Mouse (Mus musculus) adrenal gland, adult 8-10 months (tissue): ENCODE results near the gene Espl1. TPM values are rescaled to one million over a fixed set of nuclear protein-coding genes. Genes with fewer than 3 reads are reported as not detected.

Experiments used
- DNase-seq: peaks from one replicate; pipeline ENCODE4 v3.0.0; 2022
- total RNA-seq, 4 experiments: library from RNA; stranded (reverse); gene quantifications; 2 replicates each; pipeline ENCODE4 v1.2.4; 2022

Gene Espl1
- 1 to 10 TPM; 1.4 to 5.3 (median 2.3) TPM for total RNA-seq

DNA sequence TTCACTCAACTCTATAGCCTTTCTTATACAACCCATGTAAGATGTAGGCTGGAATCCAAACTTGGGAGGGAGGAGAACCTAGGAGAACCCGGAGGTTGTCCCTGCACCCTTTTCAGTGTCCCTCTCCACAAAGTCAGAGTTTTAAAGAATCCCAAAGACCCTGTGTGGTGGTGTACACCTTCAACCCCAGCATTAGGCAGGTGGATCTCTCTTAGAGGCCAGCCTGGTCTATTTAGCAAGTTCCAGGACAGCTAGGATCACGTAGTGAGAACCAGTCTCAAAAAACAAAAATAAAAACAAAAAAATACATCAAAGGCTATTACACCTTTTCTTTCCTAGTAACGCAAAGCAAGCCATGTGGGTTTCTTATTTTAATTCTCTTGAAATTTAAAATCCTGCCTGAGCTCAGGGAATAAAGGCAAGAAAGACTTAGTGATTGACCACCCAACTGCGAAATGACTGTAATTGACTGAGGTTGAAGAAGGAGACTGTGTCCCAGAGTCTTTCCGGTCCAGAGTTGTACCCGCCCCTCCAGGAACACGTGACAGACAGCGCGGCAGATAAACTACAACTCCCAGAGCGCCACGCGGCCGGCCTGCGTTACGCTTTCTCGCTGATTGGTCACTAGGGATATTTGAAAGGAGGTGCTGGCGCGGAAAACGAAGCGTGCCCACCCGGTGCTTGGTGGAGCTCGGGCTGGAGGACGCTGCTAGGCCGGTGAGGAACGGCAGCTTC lies at the start of gene Espl1:
TSS of gene Espl1 (plus strand) at position 634 of the 735 bp plus-strand sequence.
- DNase-seq = peak; percentile 90

DNA sequence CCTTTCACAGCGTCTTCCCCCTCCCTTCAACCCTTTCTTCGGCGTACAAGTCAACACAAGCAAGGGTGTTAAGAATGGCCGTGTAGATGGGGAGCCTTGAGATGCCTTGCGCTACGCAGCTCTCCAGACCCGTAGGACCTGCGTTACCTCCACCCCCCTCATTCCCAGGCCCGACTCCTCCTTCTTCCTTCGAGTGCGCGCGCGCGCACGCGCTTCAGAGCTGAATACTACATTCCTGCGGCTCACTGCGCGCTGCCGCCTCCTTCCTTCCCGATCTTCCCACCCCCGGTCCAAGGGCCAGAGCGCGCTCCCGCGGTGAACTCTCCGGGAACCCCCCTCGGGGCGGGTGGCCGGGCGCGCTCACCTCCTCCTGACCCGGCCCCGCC lies 49.2 kb upstream of the Espl1 start:
- DNase-seq = peak; percentile 96

DNA sequence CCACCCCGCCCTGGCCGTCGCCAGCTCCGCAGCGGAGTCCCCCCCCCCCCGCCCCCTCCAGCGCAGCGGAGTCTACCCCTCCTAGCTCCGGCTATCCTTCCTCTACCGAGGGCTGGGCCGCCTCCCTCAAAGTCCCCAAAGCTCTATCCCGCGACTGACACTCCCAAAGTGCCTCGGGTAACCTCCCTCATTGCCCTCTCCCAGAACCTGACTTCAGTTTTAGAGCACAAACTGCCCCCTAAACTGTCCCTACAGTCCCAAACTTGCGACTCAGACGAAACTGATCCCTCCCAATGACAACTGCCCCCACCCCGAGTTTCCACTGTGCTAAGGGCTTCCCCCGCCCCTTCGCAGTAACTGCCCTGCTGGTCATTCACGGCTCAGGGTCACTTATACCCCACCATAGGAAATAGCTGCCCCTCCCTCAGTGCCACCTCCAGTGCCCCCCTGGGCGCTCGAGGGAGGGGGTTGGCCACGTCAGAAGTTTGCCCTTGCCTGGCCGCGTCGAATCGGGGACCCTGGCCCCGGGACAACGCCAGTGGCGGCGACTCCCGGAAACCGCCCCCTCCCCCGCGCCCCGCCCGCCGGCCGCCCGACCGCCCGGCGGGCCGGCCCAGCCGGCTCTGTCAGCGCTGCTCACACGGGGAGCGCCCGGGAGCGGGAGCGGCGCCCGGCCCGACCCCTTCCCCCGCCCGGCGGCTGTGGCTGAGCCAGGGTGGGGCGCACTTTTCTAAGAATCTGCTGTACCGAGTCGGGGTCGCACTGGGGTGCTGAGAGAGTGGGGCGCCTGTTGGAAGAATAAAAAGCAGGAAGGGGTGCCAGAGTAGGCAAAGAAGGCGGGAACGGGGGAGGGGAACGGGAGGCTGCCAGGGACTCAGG lies 48.6 kb upstream of the Espl1 start:
- peak; percentile 69 for DNase-seq

DNA sequence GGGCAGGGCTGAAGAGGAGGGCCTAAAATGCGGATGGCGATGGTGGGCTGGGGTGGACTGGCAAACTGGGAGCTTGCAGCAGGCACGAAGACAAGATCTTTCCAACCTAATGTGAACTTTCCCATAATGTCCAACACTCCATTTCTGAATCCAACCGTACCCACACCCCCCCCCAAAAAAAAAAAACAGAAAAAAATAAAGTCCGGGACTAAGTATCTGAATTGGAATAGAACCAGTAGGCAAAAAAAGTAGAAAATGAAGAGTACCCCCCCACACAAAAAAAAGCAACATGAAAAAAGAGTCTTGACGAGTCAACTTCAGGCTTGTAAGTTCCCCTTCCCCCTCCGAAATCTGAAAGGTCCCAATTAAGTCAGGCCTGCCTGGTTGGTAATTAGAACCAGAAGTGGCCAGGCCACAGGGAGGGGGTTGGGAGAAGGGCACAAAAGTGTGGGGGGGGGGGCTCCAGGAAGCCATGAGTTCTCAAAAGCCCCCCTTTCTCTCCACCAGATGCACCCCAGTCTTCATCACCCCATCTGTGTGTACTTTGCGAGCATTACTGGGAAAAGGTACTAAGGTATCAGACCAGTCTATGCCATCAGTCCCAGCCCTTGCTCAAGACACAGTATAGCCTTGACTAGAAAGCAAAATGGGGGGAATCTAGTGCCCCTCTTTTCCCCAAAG lies 47.8 kb upstream of the Espl1 start:
- no peak for DNase-seq

DNA sequence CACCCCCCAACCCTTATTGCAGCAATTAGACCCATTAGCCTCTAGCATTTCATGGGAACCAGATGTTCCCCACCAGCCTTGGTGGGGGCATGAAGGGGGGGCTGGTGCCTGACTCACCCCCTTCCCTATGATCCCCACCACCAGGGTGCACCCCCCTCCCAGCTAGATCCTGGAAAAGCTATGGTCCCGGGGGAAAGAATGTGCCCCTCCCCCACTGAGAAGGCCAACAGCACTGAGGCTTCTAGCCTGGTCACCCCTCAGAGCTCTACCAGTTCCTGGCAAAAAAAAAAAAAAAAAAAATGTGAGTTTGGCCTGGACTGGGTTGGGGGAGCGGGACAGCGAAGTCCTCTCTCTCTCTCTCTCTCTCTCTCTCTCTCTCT lies 47.3 kb upstream of the Espl1 start:
- no peak for DNase-seq

DNA sequence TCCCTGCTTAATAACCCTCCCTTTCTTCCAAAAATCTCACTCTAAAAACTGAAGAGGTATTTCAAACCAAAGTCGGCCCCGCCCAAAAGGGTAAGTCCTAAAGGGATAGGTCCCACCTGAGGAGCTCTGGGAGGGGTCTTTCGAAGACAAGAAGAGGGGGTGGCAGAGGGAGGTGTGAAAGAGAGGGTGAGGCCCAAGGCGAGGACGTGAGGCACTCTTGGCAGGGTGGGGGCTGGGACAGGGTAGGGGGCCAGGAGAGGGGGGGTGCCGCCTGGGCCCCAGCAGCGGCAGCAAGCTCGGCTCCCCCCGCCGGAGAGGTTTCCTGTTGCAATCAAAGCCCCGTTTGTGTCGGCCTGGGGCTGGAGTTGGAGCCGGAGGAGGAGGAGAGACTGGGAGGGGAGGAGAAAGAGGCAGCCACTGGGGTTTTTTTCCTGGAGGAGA lies 46.8 kb upstream of the Espl1 start:
- DNase-seq = no peak

DNA sequence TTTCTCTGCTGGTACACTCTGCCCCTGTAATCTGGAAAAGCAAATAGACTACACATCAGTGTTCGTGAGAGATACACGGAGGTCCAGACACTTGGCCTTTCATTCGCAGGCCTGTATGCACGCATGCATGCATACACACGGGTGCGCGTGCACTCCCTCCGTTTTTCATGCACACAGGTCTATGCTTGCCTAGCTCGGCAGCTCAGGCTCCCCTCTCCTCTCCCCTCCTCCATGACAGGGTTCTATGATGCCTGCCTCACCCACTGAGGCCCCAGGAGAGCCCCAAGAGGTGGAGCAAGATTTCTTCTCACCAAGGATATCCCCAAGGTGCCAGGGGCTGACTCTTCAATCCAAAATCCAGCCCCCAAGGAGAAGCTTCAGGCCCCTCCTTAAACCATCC lies 46.1 kb upstream of the Espl1 start:
- DNase-seq = no peak

DNA sequence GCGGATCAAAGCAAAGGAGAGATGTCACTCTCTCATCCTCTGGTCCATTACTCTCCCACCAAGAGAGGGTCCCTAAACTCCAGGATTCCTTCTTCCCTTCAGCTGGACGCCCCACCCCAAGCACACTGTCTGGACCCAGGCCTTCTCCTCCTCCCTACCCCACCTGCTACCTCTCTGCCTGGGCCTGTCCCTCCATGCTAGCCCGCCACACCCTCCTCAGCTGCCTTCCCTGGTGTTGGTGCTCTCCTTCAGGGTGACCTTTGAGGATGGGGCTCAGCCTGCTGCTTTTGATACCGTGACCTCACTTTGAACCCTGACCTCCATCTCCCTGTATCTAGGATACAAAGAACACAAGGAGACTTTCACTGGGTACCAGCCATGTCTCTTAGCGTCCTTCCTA lies 45.5 kb upstream of the Espl1 start:
- DNase-seq = no peak

DNA sequence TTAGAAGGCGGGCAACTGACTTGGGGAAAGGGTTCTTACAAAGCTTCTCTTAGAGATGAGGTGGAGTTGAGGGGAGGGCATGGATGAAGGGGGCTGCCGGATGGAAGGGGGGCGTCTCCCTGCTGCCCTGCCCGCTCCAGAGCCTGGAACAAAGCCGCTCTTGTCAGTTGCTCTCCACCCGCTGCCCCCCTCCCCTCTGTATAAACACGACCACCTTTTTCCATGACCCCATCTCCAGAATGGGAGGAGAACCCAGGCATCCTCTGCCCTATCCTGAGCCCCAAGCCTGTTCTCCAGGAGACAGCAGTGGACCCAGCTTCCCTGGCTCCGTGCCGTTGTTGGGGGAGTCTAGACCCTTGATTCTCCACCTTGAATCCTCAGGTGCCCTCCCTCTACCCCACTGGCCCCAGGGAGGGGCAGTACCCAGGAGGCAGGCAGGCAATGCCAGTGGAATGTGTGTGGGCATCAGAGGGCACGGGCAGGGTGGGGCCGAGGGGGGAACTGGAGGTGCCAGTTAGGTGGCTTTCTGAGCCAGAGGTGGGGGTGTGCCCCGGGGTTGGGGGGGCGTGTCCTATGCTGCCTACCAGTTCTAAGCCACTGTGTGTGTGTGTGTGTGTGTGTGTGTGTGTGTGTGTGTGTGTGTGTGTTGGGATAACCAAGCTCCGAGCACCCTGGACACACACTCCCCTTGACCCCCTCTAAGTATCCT lies 40.4 kb upstream of the Espl1 start:
- no peak for DNase-seq

DNA sequence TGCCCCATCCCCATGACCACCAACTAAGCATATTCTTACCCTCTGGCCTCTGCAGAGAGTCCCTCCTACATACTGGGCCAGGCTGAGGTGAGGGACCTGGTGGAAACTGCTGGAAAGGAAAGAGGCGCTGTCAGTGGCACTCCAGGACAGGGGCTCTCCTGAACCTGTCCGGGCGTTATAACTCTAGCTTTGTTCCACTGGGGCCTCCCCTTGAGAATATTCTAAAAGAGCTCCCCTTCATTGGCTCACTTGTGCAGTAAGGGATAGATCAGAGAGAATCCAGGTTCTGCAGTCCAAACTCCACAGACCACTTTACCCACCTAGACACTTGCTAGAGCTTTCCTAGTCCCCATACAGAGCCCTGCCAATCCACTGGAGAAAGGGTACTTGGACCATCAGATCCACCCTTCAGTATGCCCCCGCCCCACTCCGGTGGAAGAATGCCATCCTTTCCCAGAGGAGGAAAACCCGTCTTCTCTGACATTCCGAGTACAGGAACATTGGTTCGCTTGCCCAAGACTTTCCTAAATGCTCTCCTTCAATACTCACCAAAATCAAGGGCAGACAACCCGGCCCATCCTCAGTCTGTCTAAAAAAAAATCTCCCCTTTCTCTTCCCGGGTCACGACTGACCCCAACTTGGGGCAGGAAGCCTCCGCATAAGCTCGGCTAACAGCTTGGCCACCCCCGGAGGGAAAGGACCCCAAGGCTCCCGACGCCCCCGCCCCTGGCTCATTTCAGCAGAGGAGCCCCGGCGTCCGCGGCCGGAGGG lies 39.5 kb upstream of the Espl1 start:
- no peak for DNase-seq

DNA sequence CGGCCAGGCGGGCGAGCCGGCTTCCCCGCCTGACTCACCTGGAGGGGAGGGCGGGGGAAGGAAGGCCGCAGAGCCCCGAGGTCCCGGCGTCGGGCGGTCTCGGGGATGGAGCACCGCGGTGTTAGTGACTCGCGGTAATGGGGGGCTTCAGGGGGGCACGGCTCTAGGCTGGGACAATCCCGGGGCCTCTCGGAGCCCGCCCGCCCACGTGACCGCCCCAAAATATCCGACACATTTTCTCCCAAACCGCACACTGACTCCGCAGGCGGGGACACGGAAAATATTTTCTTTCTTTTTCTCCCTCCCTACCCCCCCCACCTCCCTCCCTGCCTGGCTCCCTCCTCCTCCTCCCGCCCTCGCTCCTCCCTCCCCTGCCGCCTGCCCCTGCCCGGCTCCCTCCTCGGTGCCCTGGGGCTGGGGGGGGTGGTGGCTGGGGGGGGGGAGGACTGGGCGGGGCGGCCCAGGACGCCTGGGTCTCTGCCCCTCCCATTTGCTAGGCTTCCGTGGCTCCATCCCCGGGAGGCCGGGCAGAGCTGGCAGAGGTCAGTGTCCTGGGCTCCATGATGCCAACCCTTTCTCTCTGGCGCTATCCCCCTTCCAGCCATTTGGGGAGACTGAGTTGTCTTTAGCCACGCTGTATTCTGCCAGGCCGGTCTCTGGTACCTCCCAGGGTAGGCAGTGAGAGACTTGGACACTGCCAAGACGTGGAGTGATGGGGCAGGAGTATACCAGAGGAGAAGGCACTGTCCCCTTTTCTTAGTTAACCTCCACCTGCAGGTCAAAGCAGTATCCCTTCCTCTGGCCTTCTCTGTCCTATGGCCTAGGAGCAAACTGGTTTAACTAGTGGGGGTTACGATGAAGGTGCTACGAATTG lies 38.6 kb upstream of the Espl1 start, which contains the start of gene Rarg:
TSS of gene Rarg (minus strand) at position 316 of the 874 bp plus-strand sequence.
- DNase-seq = no peak

DNA sequence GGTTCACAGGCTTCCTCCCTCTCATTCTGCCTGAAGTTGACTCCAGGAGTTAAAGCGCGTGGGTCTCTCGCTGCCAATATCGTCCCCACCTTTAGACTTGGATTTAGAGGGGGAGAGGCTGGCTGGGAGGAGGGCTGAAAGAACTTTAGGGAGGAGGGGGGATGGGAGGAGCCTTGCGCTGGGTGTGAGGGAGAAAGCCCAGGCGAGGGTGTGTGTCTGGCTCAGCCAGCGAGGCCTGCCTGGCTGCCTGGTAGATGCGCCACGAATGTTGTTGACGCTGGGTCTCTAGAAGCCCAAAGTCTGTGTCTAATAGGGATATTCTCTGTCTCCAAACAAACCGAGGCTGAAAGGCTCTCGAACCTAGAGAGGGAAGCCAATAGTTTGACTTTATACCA lies 38.0 kb upstream of the Espl1 start:
- DNase-seq = no peak

DNA sequence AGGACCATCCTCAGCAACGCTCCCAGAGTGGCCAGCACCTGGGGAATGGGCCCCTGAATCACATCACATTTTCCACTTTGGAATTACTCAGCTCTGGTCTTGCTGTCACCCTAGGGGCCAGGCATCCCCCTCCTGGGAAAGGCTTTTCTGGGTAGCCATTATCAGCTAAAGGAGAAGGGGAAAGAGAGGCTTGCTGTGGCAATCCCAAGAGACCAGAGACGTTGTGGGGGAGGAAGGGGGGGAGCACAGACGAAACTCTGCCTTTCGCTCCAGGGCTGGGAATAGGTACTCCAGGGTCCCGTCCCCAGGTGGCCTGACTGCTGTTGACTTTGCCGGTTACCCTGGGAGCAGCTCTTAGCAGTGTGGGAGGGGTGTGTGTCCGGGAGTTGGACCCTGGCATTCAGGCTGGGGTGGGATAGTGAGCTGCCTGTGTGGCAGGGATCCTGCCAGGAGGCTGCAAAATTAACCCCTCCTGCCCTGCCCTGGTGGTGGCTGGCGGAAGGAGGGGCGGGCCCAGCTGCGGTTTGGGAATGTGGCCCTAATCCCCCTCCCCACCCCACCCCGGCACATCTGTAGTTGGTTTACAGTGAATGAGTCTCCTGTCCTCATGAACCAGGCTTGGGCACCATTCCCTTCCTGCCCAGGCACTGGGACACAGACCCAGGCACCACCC lies 37.3 kb upstream of the Espl1 start:
- no peak for DNase-seq

DNA sequence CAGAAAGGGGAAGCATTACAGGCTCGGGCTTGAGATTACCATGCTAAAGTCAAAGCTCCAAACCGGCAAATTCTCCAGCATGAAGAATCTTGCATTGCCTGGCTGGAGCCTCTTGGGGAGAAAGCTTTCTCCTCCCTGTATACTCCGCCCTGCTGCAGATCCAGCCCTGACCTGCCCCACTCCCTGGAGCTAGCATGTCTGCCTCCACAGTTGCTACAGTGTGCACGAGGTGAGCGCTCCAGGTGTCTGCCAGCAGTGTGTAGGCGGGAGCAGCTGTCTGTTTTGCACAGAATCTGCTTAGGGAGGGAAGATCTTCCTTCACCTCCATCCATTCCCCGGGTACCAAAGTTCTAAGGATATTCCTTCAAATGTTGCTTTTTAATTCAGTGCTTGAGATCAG lies 33.5 kb upstream of the Espl1 start:
- DNase-seq = no peak

DNA sequence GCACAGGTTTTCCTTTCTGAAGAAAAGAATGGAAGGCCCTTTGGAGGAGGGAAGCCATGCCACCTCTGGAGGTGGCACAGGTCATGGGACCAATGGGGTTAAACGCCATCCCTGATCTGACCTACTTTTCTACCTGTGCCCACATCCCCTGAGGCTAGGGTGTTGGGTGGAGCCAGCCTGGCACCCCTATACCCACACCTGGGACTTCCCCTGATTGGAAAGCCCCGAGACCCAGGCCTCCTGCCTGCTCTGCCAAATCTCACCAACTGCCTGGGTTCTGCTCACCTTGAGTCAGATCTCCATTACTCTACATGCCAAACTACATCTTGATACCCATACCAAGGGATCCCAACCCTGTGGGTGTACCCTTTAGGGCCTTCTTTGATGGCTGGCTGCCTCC lies 33.0 kb upstream of the Espl1 start:
- no peak for DNase-seq

DNA sequence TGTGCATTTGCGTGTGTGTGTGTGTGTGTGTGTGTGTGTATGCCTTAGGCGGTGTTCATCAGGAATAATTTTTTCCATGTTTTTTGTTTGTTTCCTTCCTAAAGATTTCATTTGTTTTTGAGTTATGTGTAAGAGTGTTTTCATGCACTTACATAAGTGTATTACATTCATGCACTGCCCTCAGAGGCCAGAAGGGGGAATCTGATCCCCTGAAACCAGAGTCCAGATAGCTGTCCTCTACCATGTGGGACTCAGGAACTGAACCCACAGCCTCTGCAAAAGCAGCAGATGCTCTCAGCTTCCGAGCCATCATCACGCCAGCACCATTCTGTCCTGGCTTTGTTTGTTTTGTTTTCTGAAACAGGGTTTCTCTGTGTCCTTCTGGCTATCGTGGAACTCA lies 30.5 kb upstream of the Espl1 start:
- DNase-seq = no peak

DNA sequence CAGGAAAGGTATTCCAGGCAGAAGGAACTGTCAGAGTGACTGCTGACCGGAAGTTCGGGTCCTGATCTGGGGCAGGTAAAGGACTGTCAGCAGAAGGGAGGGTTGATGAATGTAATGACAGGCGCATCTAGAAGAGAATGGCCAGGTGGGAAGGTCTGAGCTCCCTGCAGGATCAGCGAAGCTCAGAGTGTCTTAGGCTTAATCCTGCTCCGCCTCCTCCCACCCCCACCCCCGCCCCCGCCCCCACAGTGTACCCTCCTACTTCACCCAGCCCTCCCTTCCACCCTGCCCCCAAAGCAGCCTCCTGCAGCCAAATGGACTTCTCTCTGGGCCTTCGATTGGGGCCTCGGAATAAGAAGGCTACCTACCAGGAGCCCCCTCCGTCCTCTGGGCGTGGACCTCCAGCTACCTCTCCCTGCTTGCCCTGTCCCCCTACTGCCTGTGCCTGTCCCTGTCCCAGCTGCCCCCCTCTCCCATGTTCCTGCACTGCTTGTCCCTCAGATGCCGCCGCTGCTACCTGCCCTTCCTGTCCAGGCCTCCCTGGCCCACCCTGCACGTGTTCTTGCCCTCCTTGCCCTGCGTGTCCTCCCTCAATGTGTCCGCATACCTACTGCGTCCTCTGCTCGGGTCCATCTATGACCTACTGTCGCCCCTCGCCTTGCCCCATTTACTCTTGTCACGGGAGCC lies 25.6 kb upstream of the Espl1 start, which contains the start of gene Gm9918:
TSS of gene Gm9918 (plus strand) at position 290 of the 687 bp plus-strand sequence.
- no peak for DNase-seq

DNA sequence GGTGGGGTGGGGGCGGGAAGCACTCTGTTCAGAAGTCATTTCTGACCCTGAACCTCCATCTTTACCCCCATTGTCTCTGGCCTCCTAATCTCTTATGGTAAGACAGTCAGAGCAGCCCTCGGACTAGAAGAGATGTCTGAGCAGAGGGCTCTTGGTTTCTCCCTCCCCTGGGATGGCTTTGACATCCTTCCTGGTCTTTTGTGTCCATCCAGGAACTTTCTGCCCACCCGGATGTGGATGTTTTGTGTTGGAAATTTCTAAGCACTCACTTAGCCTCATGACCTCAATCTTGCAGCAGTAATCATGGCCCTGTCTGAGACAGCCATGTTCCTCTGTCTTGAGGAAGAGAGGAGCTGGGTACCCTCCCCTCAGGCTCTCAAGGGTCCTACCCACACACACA lies 24.6 kb upstream of the Espl1 start:
- no peak for DNase-seq

DNA sequence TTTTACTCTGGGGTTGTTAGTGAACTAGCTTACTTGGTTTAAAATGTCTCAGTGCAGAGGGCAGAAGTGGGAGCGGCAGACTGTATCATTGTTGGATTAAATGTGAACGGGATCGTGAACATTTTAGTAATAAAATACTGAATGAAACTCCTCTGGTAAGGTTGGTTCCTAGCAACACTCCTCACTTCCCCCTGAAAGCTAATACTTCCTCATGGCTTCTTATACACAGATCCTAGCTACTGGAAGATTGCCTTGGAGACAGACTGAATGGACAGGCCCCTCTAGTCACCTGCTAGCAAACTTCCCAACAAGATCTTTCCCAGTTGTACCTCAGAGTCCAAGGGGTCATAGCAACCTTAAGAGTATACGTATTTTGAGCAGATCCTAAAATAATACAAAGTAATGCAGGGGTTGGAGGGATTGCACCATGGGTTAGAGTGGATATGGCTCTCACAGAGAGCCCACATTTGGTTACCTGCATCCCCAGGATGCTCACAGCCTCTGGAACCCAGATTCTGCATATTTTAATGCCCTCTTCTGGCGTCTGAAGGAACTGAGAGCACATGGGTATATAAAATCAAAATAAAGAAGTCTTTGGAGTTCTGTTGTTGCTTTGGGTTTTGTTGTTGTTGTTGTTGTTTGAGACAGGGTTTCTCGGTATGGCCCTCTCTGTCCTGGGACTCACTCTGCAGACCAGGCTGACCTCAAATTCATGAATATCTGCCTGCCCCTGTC lies 21.9 kb upstream of the Espl1 start:
- no peak for DNase-seq
